Mouse (Mus musculus) embryonic facial prominence, embryonic 11.5 days (tissue): ENCODE results near the gene Tex36. TPM values are rescaled to one million over a fixed set of nuclear protein-coding genes. Genes with fewer than 3 reads are reported as not detected.

Experiments used
- ATAC-seq: fragments of 200-750 bp; cut with Nextera tagmentation; replicated peaks from 2 replicates; pipeline ENCODE4 v1.8.0; 2017; ENCODE audit warnings: low read depth; ENCODE audit not compliant: insufficient number of reproducible peaks, low FRiP score, low TSS enrichment
- DNase-seq: peaks from one replicate; pipeline ENCODE4 v3.0.0-alpha.2; 2015; ENCODE audit warnings: low spot score
- H3K27ac ChIP-seq: fragments of 300-500 bp; sonication (generic); replicated peaks from 2 replicates; pipeline ENCODE4 v1.5.1; 2014; ENCODE audit warnings: mild to moderate bottlenecking, low read depth, low read length, control low read depth
- H3K27me3 ChIP-seq: fragments of 300-500 bp; sonication (generic); 2 replicates; pipeline ENCODE4 v1.6.1; 2014; ENCODE audit warnings: mild to moderate bottlenecking, low read length, moderate library complexity, mixed read lengths; ENCODE audit not compliant: control insufficient read depth, insufficient read depth
- H3K36me3 ChIP-seq: fragments of 300-500 bp; sonication (generic); replicated peaks from 2 replicates; pipeline ENCODE4 v1.6.1; 2014; ENCODE audit warnings: low read depth, mild to moderate bottlenecking, low read length, moderate library complexity, mixed read lengths; ENCODE audit not compliant: control insufficient read depth, insufficient read depth
- H3K4me1 ChIP-seq: fragments of 300-500 bp; sonication (generic); 2 replicates; pipeline ENCODE4 v1.6.1; 2014; ENCODE audit warnings: low read length, mixed read lengths; ENCODE audit not compliant: control insufficient read depth, insufficient read depth
- H3K4me2 ChIP-seq: fragments of 300-500 bp; sonication (generic); 2 replicates; pipeline ENCODE4 v1.6.1; 2014; ENCODE audit warnings: low read depth, mild to moderate bottlenecking, control low read depth, low read length, moderate library complexity
- H3K4me3 ChIP-seq: fragments of 300-500 bp; sonication (generic); 2 replicates; pipeline ENCODE4 v1.5.1; 2014; ENCODE audit warnings: low read depth, low read length, control low read depth
- H3K9ac ChIP-seq: fragments of 300-500 bp; sonication (generic); replicated peaks from 2 replicates; pipeline ENCODE4 v1.6.1; 2014; ENCODE audit warnings: mild to moderate bottlenecking, control low read depth, low read length
- H3K9me3 ChIP-seq: fragments of 300-500 bp; sonication (generic); replicated peaks from 2 replicates; pipeline ENCODE4 v1.6.1; 2016; ENCODE audit warnings: mild to moderate bottlenecking, low read length, inconsistent platforms, mixed read lengths; ENCODE audit not compliant: control insufficient read depth
- WGBS: fragments of 180-500 bp; shearing (Covaris S2); extraction: QIAGEN DNeasy Blood & Tissue Kit; methylation state at CpG from one replicate; pipeline ENCODE4 v1.1.7; 2014; 5-methylcytosine and 5-hydroxymethylcytosine counted together
- polyA plus RNA-seq: library from polyadenylated mRNA; unstranded; fragments of >200 nt; fragmentation: Nextera tagmentation; extraction: Ambion mirVana; gene quantifications from 2 replicates; pipeline ENCODE4 v1.2.1, GENCODE M21; 2014

Tex36 gene
- polyA plus RNA-seq, 1 experiment from 2014 or later = not detected

DNA sequence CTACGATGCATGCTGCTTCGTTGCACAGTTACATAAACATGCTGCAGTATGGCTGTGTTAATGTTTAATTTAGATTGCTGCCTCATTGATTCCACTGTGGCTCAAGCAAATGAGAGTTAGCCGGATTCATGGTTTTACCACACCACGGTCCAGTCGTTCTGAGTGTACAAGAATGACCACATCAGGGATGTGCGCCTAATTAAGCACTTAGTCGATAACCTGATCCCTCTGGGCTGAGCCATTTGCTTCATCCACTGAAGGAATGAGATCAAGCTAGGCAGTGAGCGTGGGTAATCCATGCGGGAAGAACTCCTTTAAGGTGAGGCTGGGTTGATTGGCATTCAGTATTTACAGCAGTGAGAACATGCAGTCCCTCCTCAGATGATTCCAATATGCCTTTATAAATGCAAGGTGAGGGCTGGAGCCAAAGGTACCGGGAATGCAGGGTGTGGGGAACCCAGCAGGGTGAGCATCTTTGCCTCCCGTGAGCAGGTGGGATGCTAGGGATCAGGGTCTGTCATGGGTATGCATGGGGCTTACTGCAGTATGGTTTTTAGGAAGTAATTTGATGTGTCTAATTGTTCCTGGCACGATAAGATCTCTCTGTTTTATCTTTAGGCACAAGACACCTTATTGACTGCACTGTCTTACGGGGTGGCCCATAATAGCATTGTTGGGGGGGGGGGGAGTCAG lies 6.1 kb upstream of the Tex36 start:
- 68% methylated on average over 13 of the region's 13 CpGs for WGBS
- Histone ChIP-seq H3K4me2 (no peak overlapping the region), H3K27me3 (no peaks in the 10 kb centered on the region), H3K27ac (no peak overlapping the region), H3K9me3 (no peaks in the 10 kb centered on the region), H3K9ac (no peak overlapping the region), H3K36me3 (no peaks in the 10 kb centered on the region), H3K4me1 (no peaks in the 10 kb centered on the region), H3K4me3 (no peak overlapping the region)
- DNase-seq (no peak), ATAC-seq (no peak)

DNA sequence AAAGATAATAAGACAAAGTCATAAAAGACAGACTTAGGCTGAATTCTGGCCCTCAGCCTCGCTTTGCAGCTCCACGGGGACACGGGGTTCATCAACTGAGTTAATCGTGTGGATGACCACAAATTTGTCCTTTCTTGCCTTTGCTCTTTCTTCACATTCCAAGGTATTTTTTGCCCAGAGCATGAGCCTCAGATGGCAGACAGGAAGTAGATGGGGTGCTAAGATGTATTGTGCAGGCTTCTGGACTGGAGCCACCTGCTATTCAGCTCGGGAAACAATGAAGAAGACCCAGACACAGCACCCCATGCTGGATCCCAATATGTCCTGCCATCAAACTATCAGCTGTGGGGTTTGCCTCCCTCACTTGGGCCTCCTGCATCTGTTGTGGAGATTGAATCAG lies 5.4 kb upstream of the Tex36 start:
- Histone ChIP-seq H3K4me3 (no peak overlapping the region), H3K9me3 (no peaks in the 10 kb centered on the region), H3K36me3 (no peaks in the 10 kb centered on the region), H3K4me1 (no peaks in the 10 kb centered on the region), H3K27ac (no peak overlapping the region), H3K27me3 (no peaks in the 10 kb centered on the region), H3K9ac (no peak overlapping the region), H3K4me2 (no peak overlapping the region)
- 83% methylated on average over 5 of the region's 5 CpGs for WGBS
- DNase-seq (no peak), ATAC-seq (no peak)

DNA sequence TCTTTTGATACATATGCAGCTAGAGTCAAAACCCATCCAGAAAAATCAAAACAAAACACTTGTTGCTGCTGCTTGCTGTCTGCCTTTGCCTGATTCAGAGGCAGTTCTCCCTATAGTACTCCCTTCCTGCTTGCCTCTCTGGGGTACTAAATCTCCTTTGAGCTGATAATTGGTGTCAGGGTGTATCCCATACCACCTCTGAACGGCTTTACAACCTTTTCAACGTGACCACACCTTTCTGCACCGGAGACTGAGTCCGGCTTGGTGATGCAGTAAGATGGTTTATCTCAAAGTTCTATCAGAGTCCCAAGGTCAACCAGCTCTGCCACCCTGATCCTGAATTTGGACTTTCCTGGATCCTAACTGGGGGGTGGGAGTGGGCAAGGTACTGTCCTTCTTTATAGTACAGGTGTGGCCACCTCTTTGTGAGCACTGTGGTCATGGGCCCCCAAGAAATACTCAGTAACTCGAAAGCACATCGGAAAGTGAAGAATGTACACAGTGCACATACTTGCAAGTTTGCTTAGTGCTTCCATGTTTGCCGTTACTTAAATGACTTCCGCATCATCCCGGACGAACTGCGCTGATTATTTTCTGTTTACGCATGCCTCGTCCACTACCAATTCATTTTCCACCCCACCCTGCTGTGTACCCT lies 2.6 kb upstream of the Tex36 start:
- H3K36me3 ChIP-seq = no peaks in the 10 kb centered on the region
- H3K9me3 ChIP-seq = no peaks in the 10 kb centered on the region
- no peak overlapping the region for H3K4me2 ChIP-seq
- no peak overlapping the region for H3K9ac ChIP-seq
- ATAC-seq = no peak
- no peaks in the 10 kb centered on the region for H3K4me1 ChIP-seq
- 81% methylated on average over 13 of the region's 13 CpGs for WGBS
- DNase-seq = no peak
- H3K27ac ChIP-seq = no peak overlapping the region
- H3K27me3 ChIP-seq = no peaks in the 10 kb centered on the region
- H3K4me3 ChIP-seq = no peak overlapping the region

DNA sequence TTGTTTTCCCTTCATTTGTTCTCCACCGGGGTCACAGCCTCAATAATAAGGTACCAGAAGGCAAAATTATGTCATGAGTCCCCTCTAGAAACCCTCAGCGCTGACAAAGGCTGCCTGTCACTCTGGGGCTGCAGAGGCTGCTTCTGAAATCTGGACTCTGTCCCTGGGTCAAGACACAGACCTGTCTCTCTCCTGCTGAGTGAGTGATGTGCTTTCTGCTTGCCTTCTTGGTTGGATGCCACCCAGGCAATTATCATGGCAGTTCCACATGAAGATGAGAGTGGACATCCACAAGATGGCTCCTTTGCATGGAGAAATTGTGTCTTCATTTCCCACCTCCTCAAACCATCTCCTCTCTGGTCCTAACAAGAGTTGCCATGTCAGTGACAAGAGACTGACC lies 1.2 kb upstream of the Tex36 start:
- 77% methylated on average over 2 of the region's 2 CpGs for WGBS

DNA sequence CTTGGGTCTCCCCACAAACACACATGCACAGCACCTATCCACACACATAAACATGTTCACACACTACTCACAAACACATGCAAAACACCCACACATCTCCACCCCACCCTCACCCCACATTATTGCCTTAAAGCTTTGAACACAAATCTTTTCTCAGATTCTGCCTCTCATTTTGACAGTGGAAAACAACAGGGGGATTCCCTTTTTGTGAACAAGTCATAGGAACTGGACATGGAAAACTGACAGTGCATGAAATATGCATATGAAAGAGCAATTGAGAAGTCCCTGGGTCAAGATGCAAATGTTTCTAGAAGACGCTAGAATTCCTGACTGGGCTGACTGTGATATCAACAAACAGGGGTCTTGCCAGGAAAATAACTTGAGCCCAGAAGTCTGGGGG lies 1.4 kb downstream of the Tex36 start:
- DNase-seq = no peak
- Histone ChIP-seq H3K36me3 (no peaks in the 10 kb centered on the region), H3K27me3 (no peaks in the 10 kb centered on the region), H3K9ac (no peak overlapping the region), H3K4me2 (no peak overlapping the region), H3K9me3 (no peaks in the 10 kb centered on the region), H3K4me1 (no peaks in the 10 kb centered on the region), H3K27ac (no peak overlapping the region), H3K4me3 (no peak overlapping the region)
- 50% methylated on average over 1 of the region's 1 CpGs for WGBS
- no peak for ATAC-seq

More for the DNA sequence above, 1.2 kb upstream of the Tex36 start:
- ATAC-seq (no peak), DNase-seq (no peak)
- Histone ChIP-seq H3K4me1 (no peaks in the 10 kb centered on the region), H3K9ac (no peak overlapping the region), H3K4me2 (no peak overlapping the region), H3K36me3 (no peaks in the 10 kb centered on the region), H3K27ac (no peak overlapping the region), H3K9me3 (no peaks in the 10 kb centered on the region), H3K27me3 (no peaks in the 10 kb centered on the region), H3K4me3 (no peak overlapping the region)

DNA sequence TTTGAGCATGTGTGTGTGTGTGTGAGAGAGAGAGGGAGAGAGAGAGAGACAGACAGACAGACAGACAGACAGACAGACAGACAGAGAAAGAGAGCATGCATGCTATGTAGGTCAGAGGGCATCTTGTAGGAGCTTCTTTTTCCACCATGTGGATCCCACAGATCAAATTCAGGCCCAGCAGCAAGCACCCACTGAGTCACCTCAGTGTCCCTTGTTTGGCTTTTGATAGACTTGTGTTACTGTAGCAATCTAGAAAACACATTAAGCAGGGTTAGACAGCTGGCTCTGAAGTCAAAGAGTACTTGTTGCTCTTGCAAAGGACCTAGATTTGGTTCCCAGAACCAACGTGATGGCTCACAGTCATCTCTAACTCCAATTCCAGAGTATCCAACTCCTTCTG lies 10.2 kb downstream of the Tex36 start:
- Histone ChIP-seq H3K9ac (no peak overlapping the region), H3K9me3 (no peaks in the 10 kb centered on the region), H3K4me3 (no peak overlapping the region), H3K27ac (no peak overlapping the region), H3K36me3 (no peaks in the 10 kb centered on the region), H3K4me1 (no peaks in the 10 kb centered on the region), H3K27me3 (no peaks in the 10 kb centered on the region), H3K4me2 (no peak overlapping the region)
- ATAC-seq (no peak), DNase-seq (no peak)
- 68% methylated on average over 1 of the region's 1 CpGs for WGBS

DNA sequence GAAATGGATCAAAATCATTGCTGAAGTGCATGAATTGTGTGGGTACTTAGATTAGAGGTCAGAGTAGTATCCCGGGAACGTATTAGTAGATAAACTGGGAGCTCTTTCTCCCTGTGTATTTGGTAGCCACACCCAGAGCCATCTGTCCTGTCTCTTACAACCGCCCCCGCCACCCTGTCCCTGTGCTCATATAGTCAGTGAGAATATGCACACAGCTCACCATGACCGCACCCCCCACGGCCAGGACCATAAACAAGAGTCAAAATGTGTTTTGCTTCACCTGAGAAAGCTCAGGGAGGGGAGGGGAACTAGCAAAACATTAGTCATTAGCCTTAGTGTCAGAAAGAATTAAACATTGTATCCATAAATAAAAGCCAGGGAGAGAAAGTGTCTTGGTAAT lies 18.7 kb downstream of the Tex36 start:
- Histone ChIP-seq H3K9ac (no peak overlapping the region), H3K4me3 (no peak overlapping the region), H3K4me2 (no peak overlapping the region), H3K4me1 (no peaks in the 10 kb centered on the region), H3K27me3 (no peaks in the 10 kb centered on the region), H3K36me3 (no peaks in the 10 kb centered on the region), H3K27ac (no peak overlapping the region), H3K9me3 (no peaks in the 10 kb centered on the region)
- WGBS = 90% methylated on average over 6 of the region's 6 CpGs
- DNase-seq (no peak), ATAC-seq (no peak)

GRCm38 (mm10) chr7:133580296-133580640 lies 21.7 kb downstream of the Tex36 start:
- no peak overlapping the region for H3K4me2 ChIP-seq
- no peak overlapping the region for H3K9ac ChIP-seq
- DNase-seq = no peak
- H3K27ac ChIP-seq = no peak overlapping the region
- no peaks in the 10 kb centered on the region for H3K36me3 ChIP-seq
- no peak for ATAC-seq
- WGBS = 82% methylated on average over 4 of the region's 4 CpGs
- H3K4me3 ChIP-seq = no peak overlapping the region
- H3K27me3 ChIP-seq = no peaks in the 10 kb centered on the region
- no peaks in the 10 kb centered on the region for H3K9me3 ChIP-seq
- no peaks in the 10 kb centered on the region for H3K4me1 ChIP-seq
